Mouse (Mus musculus): Measurements from ENCODE around the gene Brpf3.
"Not testable (repeated sequence)": the region's sequence is repeated elsewhere in the genome, so short reads cannot be mapped to it uniquely, and the experiment has no call there.

Gene Brpf3

DNA sequence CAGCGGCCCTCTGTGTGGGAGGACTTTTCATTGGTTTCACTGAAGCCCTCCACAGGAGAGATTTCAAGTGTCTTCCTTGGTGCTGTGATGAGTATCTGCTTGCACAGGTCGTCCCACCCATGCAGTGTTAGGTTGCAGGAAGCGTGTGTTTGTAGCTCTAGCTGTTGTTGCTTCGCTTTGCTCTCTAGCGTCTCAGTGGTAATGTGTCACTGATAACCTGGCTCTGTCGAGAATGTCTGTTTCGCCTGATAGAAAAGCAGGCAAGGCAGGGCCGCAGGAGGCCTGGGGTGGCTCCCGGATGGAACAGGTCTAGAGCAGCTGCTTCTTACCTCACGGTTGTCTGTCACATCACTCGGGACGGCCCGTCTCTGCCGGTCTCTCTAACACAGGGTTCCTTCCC lies 28.2 kb downstream of the Brpf3 start:
- DNase-seq: no peak

- no peak for DNase-seq
Observed at GRCm38 (mm10) chr17:28831065-28831464, 30.2 kb downstream of the Brpf3 start.

DNA sequence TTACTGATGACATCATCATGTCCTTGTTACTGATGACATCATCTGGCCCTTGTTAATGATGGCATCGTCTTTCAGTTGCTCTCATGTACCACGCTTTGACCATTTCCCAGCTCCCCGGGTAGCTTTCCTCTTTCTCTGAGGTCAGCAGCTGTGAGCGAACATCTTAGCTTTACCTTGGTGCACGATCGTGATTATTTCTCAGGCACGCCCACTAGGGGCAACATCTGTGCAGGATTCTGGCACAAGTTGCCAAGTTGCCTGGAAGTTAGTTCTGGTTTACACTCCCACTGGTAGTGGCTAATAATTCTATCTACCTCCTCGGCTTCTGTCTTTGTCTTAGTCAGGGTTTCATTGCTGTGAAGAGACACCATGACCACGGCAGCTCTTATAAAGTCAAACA lies 31.1 kb downstream of the Brpf3 start:
- DNase-seq: no peak

GRCm38 (mm10) chr17:28832875-28833274 lies 32.0 kb downstream of the Brpf3 start:
- DNase-seq: no peak

DNA sequence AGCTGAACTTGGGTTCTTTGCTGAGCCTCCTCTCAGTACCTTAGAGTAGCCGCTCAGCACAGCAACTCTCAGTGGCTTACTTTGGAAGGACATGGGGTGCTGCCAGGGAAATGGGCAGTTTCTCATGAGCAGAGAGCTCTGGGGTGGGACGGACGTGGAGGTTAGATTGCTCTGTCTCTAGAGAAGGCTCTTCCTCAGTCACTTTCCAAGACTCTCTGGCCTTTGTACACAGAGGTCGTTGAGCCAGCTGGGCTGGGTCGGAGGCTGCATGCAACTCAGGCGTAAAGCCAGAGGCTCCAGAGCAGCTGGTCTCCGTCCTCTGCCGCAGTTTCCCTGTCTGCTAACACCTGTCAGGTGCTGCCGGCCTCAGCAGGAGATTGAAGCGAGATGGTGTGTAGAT lies 33.8 kb downstream of the Brpf3 start:
- DNase-seq: peak; percentile 46

DNA sequence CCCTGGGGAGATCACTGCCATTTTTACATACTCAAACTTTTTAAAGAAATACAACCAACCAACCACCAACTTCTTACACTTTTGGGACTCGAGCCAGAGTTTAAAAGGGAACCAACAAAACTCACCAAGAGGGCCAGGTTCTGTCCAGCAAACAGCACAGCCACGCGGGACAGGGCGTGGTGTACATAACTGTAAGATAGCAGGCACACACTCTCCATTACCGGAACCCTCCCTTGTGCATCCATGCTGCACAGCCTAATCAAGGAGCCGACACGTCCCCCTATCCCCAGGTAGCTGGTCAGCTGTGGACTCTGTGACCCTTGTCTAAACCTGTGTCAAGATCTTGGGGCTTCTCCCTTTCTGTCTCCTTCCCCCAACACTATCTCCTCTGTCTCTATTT lies 37.0 kb downstream of the Brpf3 start:
- DNase-seq: no peak

DNA sequence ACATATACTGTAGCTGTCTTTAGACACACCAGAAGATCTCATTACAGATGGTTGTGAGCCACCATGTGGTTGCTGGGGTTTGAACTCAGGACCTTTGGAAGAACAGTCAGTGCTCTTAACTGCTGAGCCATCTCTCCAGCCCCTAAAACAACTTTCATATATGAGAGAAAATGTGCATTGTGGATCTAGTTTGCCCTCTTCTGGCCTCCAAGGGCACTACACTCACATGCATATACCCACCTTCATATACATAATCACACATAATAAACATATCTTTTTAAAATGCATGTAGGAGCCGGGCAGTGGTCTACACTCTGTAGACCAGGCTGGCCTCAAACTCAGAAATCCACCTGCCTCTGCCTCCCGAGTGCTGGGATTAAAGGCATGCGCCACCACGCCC lies 41.1 kb downstream of the Brpf3 start:
- not testable (repeated sequence) for DNase-seq

GRCm38 (mm10) chr17:28843665-28844064 lies 42.8 kb downstream of the Brpf3 start:
- DNase-seq: no peak

DNA sequence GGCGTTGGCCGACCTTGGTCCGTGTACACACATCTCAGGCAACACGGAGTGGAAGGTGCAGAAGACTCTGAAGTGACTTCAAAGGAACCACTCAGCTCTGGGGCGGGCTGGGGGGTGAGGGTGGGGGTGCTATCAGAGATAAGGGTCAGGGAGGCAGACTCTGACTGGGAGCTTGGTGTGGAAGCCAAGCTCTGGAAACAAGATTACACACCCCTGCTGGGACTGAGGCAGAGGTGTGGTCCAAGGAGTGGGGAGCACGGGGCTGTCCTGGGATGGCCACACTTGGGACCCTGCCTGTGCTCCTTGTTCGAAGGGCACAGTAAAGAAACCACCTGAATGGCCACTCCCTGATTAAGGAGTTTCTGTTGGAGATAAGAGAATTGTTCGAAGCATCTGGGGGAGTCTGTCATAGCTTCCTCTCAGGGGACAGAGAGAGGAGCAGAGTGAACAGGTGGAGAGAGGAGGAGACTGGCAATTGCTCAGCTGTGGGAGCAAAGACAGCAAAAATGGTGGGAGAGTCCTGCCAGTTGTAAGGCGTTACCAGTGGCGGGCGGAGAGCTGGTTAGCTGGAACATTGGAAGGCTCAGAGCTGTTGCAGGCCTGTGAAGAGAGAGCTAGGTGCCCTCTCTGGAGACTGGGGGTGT lies 46.2 kb downstream of the Brpf3 start:
- DNase-seq: no peak

DNA sequence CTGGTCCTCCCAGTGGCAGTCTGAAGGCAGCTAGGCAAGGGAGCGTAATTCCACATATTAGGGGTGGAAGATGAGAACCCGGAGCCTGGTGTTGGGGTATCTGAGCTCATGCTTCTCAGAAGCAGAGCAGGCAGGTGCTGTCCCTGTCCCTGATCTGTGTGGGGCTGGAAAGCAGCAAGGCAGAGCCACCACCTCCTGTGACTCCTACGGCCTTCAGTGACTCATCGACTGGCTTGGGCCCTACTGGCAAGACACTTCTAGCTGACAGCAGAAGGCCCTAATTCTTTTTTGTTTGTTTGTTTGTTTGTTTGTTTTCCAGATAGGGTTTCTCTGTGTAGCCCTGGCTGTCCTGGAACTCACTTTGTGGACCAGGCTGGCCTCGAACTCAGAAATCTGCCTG lies 49.6 kb downstream of the Brpf3 start:
- no peak for DNase-seq

GRCm38 (mm10) chr17:28854377-28854776 lies 53.5 kb downstream of the Brpf3 start:
- no peak for DNase-seq

DNA sequence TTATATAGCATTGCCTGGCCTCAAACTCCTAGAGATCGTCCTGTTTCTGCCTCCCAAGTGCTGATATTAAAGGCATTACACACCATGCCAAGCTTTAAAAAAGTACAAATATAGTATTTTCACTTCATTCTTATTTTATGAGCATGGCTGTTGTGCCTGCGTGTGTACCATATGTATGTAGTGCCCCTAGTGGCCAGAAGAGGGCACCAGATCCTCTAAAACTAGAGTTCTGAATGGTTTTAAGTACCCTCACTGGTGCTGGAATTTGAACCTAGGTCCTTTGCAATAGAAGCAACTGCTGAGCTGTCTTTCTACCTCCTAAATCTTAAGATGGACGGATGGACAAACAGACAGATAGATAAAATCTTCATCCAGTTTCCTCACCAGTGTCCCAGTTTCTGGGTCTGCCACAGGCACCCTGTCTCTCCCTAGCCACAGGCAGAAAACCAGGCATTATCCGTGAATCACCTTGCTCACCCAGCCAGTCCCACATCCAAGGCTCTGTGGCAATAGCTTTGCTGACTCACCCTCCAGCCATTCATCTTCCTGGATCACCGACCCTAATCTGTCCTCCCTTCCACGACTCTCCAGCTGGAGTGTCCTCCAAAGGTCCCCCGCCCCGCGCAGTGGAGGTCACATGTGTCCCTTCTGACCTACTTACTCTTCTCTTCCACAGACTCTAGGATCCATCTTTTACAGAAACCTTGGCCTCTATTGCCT lies 54.4 kb downstream of the Brpf3 start:
- DNase-seq: peak; percentile 51

DNA sequence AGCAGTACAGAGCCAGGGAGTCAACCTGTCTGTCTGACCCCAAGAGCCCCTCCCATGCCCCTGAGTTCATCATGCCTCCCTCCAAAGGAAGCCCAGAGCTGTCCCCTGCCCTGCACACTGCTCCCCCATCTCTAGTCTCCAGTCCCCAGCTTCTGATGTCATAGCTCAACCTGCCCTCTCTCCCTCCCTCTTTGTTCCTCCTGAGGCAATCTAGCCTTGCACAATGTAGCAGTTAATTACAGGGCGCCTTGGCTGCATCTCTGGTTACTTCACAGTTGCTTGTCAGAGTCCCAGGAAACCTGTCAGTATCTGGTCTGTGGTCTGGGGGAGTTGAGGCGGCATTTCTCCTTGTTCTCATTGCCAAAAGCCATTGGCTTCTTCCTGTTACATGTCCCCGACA lies 55.1 kb downstream of the Brpf3 start:
- DNase-seq: peak; percentile 56

DNA sequence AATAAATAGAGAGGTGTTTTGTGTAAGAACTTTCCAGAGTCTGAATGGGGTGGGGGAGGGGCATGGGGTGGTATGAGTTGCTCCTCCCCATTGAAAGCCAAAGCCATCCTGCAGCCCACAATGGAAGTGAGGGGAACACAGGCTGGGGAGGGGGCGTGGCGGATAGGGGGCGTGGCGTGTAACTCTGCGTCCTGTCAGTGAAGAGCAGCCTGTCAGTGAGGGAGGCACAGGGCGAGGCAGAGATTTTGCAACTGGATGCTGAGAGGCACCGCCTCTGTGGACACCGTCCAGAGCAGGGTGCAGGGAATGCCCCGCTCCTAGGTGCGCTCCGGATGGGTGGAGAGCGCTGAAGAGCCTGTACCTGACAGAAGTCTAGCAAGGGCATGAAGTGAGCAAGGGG lies 57.3 kb downstream of the Brpf3 start, which contains the start of gene Pnpla1:
Gene Pnpla1 (plus strand): TSS at position 207 of the 400 bp plus-strand sequence.
- DNase-seq: peak; percentile 57

DNA sequence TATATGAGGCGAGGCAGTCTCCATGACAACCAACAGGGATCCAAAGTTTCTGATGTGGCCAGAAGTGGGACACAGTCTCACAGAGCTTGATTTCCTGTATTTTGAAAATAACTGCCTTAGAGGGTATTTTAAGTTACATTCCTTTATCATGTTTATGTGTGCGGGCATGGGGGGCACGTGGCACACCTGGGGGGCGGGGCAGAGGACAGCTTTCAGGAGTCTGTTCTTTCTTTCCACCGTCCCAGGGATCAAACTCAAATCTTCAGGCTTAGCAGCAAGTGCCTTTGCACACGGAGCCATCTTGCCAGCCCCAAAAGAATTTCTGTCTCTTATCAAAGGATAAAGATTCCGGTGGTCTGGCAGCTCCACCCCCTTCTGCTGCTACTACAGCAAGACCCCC lies 63.0 kb downstream of the Brpf3 start:
- no peak for DNase-seq

GRCm38 (mm10) chr17:28864464-28864863 lies 63.6 kb downstream of the Brpf3 start:
- no peak for DNase-seq

DNA sequence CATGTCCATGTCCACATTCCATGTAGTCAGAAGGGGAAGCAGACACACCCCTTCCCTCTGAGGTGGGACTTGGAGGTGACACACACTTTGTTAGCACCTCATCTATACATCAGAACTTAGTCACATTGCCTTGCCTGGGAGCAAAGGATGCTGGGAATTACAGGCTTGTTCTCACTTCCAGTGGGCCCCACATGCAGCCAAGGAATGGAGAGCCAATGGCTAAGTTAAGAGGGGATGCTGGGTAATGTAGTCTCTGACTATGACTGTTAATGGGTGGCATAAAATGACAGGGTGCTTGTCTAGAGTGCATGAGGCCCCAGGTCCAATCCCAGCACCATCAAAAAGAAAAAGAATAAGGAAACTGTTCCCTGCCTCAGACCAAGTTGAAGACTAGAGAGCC lies 66.0 kb downstream of the Brpf3 start:
- no peak for DNase-seq

- DNase-seq: no peak
Observed at GRCm38 (mm10) chr17:28867381-28867780, 66.5 kb downstream of the Brpf3 start.

DNA sequence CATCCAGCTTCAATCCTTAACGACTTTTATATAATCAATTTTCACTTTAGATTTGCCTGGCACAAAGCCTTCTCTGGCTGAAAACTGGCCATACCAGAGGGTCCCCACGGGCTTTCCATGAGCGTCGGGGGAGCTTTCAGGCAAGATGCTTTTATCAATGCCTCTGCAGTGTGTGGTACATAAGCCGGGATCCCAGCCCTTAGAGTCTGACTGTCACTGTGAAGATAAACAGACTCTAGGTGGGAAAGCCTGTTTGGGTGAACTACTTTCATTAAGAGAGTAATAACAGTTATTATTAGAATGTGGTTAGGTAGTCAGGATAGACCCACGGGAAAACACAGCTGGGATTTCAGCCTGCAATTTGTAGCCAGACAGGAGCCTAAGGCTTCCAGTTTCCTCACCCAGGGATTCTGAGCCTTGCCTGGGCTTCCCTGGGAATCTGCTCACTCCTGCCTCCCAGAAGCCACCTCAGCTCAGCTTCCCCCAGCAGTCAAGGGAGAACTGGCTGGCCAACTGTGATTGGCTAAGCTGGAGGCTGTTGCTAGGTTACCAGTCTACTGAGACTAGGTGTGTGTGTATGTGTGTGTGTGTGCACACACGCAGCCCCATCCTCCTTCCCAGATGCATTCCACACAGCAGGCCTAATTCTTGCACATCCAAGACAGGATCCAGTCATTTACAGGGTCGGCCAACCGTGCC lies 68.7 kb downstream of the Brpf3 start:
- DNase-seq: no peak

DNA sequence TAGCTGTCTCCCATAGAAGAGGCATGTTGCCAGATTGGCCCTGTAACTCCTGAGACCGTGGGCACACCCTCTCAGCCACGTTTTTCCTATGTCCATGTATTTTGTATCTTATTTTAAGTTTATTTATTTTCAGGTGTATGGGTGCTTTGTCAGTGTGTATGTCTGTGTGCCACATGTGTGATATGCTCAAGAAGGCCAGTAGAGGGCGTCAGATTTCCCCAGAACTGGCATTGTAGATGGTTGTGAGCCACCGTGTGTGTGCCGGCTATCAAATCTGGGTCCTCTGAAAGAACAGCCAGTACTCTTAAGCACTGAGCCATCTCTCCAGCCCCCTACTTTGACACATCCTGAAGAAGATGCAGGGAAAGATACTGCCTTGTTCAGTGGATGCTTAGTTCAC lies 69.5 kb downstream of the Brpf3 start:
- no peak for DNase-seq

DNA sequence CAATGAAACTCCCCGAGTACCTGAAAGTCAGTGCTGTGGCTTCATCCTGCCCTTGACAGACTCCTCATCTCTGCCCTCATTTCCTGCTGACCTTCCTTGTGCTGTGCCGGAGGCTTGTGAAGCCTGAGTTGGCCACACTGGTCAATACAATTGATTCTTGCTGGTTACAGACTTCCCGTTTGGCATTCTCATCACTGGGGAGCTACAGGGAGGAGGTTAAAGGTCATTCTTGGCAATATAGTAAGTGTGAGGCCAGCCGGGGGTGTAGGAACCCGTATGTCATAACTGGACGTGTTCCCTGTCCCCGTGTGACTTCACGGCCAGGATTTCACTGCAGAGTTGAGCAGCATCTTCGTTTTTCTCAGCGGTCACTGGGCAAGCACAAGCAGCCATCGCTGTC lies 70.9 kb downstream of the Brpf3 start:
- DNase-seq: no peak

DNA sequence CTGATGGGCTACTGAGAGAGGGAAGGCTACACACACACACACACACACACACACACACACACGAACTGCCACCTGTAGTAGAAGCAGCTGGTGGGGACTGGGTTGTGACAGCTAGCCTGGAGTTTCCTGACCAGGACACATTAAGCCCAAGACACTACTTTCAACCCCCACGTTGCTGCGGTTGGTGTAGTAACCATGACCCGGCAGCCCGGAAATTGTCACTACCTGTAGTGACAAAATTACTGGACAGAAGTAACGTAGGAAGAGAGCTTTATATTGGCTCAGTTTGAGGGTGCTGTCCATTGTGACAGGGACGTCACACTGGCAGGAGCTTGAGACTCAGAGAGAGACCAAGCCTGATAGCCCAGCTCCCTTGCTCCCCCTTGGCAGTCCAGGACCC lies 71.4 kb downstream of the Brpf3 start:
- no peak for DNase-seq

- DNase-seq: no peak
Observed at GRCm38 (mm10) chr17:28874216-28874615, 73.3 kb downstream of the Brpf3 start.

DNA sequence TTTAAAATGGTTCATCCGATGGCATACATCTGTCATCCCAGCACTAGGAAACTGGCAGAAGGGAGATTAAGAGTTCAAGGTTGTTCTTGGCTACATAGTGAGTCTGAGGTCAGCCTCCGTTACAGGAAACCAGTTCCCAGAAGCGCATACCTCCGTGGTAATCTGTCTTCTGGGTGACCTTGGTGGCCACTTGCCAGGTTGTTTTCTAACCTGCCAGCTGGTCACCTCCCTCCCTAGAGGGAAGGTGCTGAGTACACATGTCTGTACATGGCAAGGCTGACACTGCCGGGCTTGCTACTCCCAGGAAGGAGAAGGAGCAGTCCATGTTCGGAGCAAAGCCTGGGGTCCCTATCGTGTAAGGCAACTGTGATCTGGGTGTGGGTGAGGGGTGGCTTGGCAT lies 73.9 kb downstream of the Brpf3 start:
- peak; percentile 46 for DNase-seq

All from lung, postnatal 36 days (tissue).